Mouse (Mus musculus) kidney, adult 18-20 months (tissue): ENCODE data around the gene Xpo4.

ENCODE experiments used
- DNase-seq: peaks from one replicate; pipeline ENCODE4 v3.0.0; 2021

Xpo4 gene

DNA sequence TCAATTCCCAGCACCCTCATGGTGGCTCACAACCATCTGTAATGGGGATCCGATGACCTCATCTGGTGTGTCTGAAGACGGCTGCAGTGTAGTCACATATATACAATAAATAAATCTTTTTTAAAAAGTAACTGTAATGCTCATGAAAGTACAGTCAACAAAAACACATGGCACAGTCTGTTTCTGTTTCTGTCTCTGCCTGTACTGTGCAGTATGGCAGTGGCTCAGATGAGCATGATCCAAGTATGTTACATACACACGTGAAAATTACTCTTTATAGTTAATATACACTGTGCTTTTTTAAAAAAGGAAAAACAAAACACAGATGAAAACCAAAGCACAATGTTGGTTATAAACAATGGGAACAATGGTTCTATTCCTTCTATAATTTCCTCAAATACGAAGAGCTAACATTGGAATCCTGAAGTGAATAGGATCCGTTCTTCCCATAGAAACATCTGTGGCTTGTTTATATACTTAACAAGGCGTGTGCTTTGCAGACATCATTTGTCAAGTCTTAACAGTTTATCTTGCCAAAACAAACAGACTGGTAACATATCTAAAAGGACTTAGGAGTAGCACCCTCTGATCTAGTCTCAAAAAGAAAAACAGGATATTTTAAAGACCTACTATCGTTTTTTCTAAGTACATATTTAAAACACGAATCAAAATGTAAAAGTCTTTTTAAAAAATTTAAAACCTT lies 58.4 kb downstream of the Xpo4 start:
- no peak for DNase-seq

DNA sequence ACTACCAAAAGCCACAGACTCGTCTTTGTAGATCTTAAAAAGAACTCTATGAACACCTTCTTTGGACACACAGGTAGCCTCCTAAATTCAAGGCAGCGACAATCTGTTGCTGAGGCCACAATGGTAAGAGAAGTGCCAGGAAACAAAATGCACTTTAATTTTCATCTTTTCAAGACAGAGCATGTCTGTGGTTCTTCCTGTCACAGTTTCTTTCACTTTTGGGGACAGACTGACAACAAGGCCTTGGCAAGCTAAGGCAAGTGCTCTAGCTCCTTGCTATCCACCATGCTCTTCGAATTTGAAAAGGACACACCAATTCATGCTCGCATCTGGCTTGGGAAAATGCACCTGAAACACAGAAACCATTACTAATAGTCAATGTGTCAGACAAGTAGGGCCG lies 72.0 kb downstream of the Xpo4 start:
- DNase-seq = no peak

DNA sequence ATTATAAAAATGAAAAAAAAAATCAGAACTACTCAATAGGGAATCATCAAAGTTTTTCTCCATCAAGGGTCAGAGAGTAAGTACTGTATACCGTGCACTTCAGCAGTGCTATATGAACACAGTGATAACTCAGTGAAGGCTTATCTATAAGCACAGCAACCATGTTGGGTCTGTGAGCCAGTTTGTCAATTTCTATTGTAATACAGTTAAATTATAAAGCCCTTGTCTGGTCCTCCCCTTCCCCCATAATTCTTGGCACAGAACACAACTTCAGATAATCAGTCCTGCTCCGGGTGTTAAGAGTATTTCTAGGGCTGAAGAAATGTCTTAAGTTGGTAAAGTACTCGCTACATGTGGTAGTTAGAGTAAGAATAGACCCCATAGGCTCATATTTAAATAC lies 73.4 kb downstream of the Xpo4 start:
- DNase-seq = no peak

DNA sequence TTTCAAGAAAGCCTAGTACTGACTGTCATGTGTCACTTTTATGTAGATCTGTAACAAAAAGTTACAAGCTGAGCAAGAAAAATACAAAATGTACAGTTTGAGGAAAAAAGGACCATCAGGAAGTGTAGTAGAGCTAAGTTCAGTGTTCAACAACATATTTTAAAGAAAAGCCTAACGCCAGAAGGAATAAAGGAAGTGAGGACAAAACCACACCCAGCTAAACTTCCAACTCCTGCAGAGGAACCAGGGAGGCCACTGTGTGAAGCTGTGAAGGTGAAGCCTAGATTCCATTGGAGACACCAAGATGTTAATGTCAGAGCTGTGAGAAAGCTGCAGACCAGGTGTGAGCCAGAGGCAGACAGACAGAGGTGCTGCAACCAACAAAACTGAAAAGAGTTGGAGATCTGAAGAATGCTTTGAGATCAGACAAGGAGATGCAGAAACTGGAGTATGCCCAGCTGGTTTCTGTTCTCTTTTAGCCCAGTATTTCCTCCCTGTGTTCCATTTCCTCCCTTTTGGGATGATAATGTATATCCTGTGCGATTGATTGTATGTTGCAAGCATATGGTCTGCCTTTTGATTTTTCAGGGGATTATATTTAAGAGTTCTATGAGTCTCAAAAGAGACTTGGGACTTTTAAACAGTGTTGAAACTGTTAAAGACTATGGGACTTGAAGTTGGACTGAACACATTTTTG lies 88.7 kb downstream of the Xpo4 start:
- no peak for DNase-seq

DNA sequence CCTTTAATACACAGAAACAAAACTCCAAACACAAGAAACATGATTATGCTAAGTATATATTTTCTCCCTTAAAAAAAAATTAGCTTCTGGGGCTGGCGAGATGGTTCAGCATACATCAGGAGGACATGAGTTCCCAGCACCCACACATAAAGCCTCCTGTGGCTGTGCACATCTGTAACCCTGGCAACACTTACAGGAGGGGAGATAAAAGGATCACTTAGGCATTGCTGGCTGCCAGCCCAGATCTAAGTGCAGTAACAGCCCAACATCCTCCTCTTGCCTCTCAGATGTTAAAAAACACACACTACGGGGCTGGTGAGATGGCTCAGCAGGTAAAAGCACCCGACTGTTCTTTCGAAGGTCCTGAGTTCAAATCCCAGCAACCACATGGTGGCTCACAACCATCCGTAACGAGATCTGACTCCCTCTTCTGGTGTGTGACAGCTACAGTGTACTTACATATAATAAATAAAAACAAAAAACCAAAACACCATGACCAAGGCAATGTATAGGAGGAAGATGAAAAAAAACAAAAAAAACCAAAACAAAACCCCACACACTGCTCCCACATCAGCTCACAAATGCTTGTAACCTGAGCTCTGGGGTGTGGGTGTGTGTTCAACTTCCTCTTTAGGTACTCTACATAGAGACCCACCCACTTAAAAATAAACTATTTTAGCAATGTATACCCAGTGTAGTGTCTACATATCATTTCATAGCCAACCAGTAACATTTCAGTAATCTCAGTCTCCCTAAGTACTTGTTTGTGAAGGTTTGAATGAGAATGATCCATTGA lies 90.2 kb downstream of the Xpo4 start:
- DNase-seq = no peak

DNA sequence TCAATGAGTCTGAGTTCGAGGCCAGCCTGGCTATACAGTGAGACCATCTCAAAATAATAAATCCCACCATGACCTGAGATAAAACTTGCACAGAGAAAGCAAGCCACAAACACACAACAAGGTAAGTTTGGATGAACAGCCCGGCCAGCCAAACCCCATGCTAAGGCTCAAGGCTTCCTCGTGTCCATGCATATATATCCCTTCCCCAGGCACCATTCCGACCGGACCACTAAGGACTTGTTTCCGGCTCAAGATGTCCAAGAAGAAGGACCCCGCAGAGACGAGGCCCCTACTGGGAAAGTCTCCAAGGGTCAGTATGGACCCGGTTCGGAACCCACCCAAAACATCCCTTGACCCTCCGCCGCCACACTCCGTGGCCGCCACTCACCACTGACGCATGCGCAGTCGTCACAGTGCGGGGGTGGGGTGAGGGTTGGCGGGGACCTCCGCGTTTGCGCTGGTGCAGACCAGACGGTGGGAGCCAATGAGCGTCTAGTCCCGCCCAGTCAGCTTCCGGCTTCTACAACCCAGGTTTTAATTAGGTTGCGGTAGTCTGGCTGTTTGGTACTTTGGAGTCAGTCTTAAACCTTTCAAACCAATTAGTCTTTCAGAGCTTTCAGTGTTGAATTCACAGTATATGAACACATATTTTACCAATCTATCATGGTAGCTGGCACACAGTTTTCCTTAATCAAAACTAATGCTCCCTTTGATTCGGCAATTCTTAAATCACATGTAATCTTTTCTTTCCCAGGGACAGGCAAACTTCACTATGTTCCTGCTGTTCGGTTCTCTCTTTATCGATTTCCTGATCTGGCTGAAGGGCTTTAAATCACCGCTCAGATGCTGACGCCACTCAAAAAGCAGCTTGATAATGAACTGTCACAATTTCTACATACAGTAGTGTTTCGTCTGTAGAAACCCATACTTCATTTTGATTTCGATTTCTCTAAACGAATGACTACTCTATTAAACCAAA lies 93.8 kb downstream of the Xpo4 start, which contains the start of gene Eef1akmt1:
Gene Eef1akmt1 (minus strand): TSS at position 458 of the 979 bp plus-strand sequence.
- DNase-seq = peak; percentile 95

DNA sequence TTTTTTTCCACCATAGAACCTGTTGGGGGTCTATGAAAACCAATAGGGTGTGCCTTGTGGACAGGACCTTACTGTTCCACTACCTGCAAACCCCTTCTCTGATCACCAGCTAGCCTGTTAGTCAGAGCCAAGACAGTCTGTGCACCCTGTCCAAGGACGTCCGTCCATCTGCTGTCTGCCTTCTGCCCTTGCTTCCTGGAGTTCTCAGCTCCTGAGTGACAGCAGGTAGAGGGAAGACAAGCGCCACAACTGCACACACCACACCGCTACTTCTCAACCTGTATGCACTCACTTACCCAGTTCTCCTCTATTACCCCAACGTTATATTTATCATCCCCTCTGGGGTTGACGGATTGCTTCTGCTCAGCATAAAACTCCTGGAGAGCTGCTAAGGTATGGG lies 99.6 kb downstream of the Xpo4 start:
- DNase-seq = no peak

DNA sequence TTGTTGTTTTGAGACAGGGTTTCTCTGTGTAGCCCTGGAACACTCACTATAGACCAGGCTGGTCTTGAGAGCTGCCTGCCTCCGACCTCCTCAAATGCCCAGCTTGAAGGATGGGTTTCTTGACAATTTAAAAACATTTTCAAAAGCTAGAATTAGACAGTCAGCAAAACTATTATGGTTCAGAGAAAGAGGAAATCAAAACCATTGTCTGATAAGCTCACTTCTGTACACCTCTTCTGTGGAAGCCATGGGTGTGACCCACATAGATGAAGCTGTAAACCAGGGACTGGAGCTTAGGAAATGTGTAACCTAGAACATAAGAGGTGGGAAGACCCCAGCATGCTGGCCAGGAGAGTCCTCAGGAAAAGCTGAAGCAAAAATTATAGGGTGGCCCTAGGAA lies 108.3 kb downstream of the Xpo4 start:
- no peak for DNase-seq

DNA sequence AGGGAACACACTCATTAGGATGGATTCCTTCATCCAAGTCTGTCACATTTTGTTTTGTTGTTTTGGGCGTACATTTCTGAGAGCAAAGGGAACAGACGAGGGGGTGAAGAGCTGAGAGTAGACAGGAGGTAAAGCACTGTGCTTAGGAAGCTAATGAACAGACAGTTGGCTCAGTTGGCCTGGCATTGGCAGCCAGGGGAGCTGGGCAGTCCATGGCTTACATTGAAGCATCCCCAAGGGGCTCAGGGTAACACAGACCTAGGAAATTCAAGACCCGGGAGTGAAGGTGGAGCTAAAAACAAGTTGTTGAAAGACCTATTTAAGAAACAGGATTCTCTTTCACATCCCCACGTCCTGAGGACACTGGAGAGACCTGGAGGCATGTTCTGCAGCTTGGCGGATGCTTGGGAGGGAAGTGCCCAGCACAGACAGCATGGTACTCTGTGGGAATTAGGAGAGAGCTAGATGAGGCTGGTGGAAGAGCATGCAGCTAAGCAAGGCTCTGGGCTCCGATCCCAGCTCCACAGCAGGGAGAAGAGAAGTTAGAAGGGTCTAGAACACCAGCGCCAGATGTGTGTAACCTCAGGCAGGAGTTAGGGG lies 109.7 kb downstream of the Xpo4 start:
- DNase-seq = no peak

DNA sequence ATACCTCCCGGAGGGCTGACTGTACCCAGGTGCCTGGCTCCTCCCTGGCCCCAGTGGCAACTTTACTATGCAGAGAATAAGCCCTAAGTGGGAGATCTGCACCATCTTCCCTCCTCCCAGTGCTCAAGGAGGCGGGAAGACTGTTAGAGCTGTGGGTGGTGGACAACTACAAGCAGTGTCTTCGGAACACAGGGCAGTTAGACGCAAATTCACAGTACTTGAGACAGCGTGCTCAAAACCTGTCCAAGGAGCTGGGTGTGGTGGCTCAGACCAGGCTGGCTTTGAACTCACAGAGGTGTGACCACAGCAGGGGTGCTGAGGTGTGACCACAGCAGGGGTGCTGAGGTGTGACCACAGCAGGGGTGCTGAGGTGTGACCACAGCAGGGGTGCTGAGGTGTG lies 110.8 kb downstream of the Xpo4 start:
- no peak for DNase-seq

DNA sequence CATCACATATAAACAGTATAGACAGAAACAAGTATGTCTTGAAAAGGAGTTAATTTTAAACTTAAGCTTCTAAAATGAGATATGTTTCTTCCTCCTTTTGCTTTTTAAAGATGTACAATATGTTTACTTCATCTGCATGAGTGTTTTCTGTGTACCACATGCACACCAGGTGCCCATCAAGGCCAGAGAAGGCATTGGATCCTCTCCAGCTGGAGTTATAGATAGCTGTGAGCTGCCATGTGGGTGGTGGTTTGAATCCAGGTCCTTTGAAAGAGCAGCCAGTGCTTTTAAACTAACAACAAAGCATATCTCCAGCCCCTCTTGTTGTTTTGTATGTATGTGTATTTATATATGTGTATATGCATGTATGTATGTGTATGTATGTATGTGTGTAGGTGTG lies 112.3 kb downstream of the Xpo4 start:
- no peak for DNase-seq

DNA sequence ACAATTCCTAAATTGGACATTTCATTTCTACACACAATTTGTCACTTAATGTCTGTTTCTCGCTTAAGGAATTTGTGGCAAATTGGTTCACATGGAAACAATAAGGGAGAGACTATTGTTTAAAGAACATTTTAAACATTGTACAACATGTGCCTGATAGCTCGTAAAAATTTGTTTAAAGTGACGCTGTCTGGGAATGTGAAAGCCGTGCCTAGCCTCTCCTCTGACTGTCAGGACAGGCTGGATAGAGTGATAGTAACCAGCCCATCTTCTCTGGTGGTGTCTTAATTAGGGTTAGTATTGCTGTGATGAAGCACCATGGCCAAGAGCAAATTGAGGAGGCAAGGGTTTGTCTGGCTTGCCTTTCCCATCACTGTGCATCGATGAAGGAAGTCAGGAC lies 118.2 kb downstream of the Xpo4 start:
- DNase-seq = no peak

DNA sequence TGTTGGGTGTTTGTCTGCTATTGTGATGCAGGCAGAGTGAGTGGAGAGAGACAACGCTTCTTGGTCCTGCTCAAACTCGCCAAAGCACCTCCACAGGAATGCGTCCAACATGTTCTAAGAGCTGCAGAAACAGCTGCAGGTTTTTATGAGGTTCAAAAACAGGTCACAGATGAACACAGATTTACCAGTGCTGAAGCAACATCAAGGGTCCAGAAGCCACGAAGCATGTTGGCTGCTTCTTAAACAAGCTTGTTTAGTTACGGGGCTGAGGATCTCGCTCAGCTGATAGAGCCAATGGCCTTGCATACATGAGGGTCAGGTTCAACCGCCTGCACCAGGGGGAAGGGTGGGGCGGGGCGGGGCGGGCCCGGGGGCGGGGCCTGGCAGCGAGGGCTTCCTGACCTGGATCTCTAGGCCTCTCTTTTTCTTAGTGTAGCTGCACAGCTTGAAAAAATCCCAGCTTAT lies 118.6 kb downstream of the Xpo4 start:
- no peak for DNase-seq

DNA sequence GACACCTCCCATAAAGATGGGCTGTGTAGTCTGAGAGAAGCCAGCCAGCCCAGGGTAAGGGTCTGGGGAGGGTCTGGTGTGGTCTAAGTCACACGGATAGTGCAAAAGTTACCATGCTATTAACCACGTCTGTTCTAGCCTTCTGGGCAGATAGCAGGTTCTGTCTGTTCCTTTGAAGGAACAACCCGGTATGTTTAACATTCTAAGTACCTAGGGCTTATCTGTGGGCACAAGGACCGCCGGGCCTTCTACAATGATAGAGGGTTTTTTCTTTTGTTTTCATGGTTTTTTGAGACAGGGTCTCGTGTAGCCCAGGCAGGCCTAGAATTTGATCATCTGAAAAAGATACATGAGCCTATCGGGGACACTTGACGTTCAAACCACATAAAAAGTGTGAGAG lies 119.1 kb downstream of the Xpo4 start:
- DNase-seq = no peak

DNA sequence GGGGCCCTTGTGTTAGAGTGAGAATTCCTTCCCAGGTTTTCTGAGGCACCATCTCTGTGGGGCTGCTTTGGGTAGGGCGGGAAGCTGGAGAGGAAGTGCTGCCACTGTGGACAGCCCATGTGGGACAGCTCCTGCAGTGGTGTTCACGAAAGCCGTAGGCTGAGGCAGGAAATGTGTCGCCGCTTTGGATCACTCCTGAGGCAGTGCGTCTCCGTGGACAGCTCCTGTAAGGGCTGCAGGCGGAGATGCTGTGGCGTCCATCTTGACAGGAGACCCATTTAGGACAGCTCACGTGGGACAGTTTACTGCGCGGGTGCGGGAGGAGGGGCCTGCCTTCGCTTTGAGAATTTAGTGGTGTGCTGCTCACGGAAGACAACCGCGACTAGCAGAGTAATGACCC lies 119.7 kb downstream of the Xpo4 start:
- DNase-seq = no peak

DNA sequence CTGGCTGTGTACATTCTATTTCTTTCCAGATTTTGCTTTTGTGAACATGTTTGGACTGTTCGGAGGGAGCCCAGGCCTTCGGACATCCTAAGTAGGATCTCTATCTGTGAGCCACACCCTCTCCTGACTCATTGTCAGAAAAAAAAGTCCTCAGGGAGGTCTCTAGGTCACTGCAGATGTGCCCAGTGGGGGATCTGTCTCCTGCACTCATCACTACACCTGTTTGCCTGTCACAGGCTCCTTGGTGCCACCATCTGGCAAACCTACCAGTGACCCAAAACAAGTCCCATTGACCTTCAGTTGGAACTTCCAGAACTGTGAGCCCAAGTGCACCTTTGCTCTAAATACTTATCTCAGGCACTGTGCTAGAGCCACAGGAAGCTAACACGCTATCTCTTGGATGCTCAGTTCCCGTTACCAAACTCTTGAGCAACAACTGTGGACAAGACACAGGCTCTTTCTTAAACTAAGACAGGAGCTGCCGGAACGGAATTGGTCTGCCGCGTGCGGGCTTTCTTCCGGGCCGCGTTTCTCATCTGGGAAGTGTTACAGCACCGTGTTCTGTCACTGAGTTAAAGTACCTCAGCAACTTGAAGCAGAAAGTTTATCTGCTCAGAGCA lies 121.7 kb downstream of the Xpo4 start:
- no peak for DNase-seq

DNA sequence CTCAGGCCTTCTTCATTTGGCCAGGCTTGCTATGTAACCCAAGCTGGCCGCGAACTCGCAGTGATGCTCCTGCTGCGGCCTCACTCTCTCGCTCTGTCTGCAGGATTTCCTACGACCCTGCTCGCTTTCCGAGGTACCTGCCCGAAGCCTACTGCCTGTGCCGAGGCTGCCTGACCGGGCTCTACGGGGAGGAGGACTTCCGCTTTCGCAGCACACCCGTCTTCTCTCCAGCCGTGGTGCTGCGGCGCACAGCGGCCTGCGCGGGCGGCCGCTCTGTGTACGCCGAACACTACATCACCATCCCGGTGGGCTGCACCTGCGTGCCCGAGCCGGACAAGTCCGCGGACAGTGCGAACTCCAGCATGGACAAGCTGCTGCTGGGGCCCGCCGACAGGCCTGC lies 123.0 kb downstream of the Xpo4 start:
- no peak for DNase-seq

DNA sequence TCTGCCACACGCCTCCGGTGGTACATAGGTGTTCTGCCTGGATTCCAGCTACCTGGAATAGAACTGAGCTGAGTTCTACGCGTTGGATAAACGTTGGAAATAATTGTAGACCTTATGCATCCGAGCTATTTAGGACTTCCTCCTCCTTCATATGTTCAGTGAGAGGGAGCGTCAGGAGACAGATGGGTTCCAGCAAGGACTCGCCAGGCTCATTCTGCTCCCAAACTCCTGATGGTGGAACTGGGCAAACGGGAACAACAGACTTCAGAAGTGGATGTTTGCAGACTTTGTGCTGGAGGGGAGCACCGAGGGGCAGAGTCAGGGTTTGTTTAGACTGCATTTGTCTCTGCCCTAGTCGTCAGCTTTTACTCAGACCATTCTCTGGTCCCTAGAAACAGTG lies 124.5 kb downstream of the Xpo4 start:
- no peak for DNase-seq

DNA sequence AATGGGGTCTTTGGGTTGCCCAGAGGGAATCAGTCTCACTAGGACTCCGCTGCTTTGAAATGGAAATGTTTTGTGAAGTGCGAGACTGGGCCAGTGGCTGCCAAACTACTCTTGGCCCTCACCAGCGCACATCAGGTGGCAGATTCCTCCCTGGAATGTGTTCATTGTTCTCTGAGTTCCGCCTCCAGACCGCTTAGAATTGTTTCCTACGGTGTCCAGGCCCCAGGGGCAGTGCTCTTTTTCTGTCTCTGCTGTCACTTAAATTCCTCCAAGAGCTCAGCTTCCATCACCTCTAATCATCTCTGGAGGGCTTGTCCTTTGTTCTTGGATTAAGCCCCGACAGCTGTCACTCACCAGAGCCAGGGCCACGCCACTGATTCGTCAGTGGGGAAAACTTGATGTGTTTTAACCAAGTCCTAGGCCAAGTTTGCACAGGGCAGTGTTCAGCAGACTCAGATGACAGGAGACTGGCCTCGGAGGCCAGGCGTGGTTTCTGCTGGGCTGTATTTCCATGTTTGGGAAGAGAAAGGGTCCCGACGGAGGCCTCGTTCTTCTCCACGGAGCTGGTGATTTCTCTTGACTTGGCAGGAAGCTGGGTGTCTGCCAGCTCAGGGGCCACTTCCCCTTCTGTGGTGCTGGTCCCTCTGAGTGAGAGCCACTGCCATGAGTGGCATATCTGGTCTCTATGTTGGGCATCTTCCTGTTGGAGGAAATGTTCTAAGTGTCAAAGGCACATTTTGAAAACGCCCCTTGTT lies 127.8 kb downstream of the Xpo4 start:
- DNase-seq = no peak

DNA sequence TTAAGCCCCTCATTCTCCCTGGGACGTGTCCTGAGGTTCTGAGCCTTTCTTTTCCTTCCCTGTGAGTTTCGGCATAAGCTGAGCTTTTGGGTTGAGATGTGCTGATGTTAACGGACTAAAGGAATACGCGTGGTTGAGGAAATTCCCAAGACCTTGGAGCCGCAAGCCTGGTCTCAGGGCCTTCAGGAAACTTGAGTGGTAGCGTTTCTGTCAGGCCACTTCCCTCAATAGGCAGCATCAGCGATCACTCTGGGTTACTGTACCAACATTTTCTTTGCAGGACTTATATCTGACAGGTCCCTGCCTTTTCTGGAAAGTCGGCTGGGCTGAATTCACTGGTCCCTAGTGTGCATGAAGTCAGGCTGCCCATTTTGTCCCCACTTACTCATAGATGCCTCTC lies 128.4 kb downstream of the Xpo4 start:
- no peak for DNase-seq

DNA sequence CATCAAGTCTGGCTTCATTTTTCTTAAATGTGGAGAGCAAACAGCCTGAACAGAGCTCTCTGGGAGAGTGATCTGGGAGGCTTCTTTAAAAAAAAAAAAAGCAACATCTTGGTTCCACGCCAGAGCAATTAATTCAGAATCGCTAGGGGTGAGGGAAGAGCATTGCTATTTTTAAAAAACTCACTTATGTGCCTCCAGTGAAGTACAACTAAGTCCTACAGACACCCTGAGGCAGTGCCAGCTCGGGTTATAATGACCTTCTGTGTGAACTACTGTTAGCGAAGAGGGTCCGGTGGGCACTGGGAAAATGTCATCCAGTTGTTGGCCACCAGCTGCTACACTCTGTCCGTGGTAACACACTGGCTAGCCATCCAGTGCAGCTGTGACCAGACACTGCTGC lies 129.6 kb downstream of the Xpo4 start:
- DNase-seq = peak; percentile 18
